Mouse (Mus musculus) liver, postnatal 0 days (tissue): Measurements from ENCODE around the gene Pi4kb. TPM values are rescaled to one million over a fixed set of nuclear protein-coding genes. Genes with fewer than 3 reads are reported as not detected.
A peak's percentile ranks its signal among the peaks of the same experiment; 100 is the strongest.
"Not testable (repeated sequence)": the region's sequence is repeated elsewhere in the genome, so short reads cannot be mapped to it uniquely, and the experiment has no call there.

Source experiments
- ATAC-seq: fragments of 200-750 bp; cut with Nextera tagmentation; 2 replicates; pipeline ENCODE4 v1.8.0; 2017; ENCODE audit warnings: mild to moderate bottlenecking, moderate library complexity
- DNase-seq: peaks from one replicate; pipeline ENCODE4 v3.0.0-alpha.2; 2016
- H3K27ac ChIP-seq: fragments of 300-500 bp; sonication (generic); 2 replicates; pipeline ENCODE4 v1.5.1; 2014; ENCODE audit warnings: antibody characterized with exemption, moderate library complexity, mild to moderate bottlenecking, low read depth
- H3K27me3 ChIP-seq: fragments of 300-500 bp; sonication (generic); 2 replicates; pipeline ENCODE4 v1.6.1; 2014; ENCODE audit warnings: low read length, control low read depth, mixed read lengths; ENCODE audit not compliant: insufficient read depth
- H3K36me3 ChIP-seq: fragments of 300-500 bp; sonication (generic); replicated peaks from 2 replicates; pipeline ENCODE4 v1.6.1; 2014; ENCODE audit warnings: mild to moderate bottlenecking, control low read depth, low read length, moderate library complexity, mixed read lengths; ENCODE audit not compliant: insufficient read depth
- H3K4me1 ChIP-seq: fragments of 300-500 bp; sonication (generic); 2 replicates; pipeline ENCODE4 v1.6.1; 2014; ENCODE audit warnings: antibody characterized with exemption, mild to moderate bottlenecking, control low read depth; ENCODE audit not compliant: insufficient read depth
- H3K4me2 ChIP-seq: fragments of 300-500 bp; sonication (generic); 2 replicates; pipeline ENCODE4 v1.6.1; 2014; ENCODE audit warnings: low read depth, mild to moderate bottlenecking, low read length, moderate library complexity, mixed read lengths
- H3K4me3 ChIP-seq: fragments of 300-500 bp; sonication (generic); 2 replicates; pipeline ENCODE4 v1.5.1; 2014; ENCODE audit warnings: low read depth, low read length
- H3K9ac ChIP-seq: fragments of 300-500 bp; sonication (generic); replicated peaks from 2 replicates; pipeline ENCODE4 v1.6.1; 2014; ENCODE audit warnings: mild to moderate bottlenecking, moderate library complexity
- H3K9me3 ChIP-seq: fragments of 300-500 bp; sonication (generic); 2 replicates; pipeline ENCODE4 v1.6.1; 2016; ENCODE audit warnings: mild to moderate bottlenecking, control low read depth, low read length, mixed read lengths
- CTCF ChIP-seq: sonication (generic); IDR thresholded peaks from 2 replicates; pipeline ENCODE4 v1.5.1; 2016; ENCODE audit warnings: antibody characterized with exemption, low read depth
- EP300 ChIP-seq: IDR thresholded peaks from 2 replicates; pipeline ENCODE4 v1.6.1; 2016; ENCODE audit warnings: antibody characterized with exemption, low read depth, mild to moderate bottlenecking
- WGBS: fragments of 180-500 bp; shearing (Covaris S2); extraction: QIAGEN DNeasy Blood & Tissue Kit; methylation state at CpG from one replicate; pipeline ENCODE4 v1.1.7; 2014; ENCODE audit not compliant: insufficient replicate concordance; 5-methylcytosine and 5-hydroxymethylcytosine counted together
- polyA plus RNA-seq: library from polyadenylated mRNA; unstranded; fragments of >200 nt; fragmentation: Nextera tagmentation; extraction: Ambion mirVana; gene quantifications from 2 replicates; pipeline ENCODE4 v1.2.1, GENCODE M21; 2015

Gene Pi4kb
- polyA plus RNA-seq, 1 experiment from 2014 or later, result 5.4 TPM

DNA sequence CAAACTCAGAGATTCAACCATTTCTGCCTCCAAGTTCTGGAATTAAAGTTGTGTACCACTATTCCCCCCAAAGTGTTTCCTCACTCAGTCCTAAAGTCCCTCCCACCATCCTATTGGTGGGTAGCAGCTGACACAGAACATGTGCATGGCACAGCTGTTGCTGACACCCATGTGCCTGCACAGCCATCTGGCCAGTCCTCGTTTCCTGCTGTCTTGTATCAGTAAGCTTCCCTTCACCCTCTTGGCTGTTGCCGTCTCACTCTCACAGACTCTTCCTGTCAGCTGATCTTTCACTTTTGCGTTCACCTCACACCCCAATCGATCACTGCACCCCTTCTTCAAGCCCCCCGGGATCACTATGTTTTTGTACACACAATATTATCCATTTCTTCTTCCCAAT, 53.2 kb downstream of the Pi4kb start:
- no peak overlapping the region for H3K4me3 ChIP-seq
- H3K4me1 ChIP-seq, result peaks cover 8% of the 10 kb centered on the region
- H3K27ac ChIP-seq, result no peak overlapping the region
- peaks cover 23% of the 10 kb centered on the region for H3K36me3 ChIP-seq
- DNase-seq (no peak), ATAC-seq (peak; percentile 48)
- no peak overlapping the region for H3K9ac ChIP-seq
- TF ChIP-seq CTCF (no peak), EP300 (no peak)
- WGBS, result 27% methylated on average over 5 of the region's 5 CpGs
- no peaks in the 10 kb centered on the region for H3K9me3 ChIP-seq
- H3K27me3 ChIP-seq, result no peaks in the 10 kb centered on the region
- H3K4me2 ChIP-seq, result no peak overlapping the region

DNA sequence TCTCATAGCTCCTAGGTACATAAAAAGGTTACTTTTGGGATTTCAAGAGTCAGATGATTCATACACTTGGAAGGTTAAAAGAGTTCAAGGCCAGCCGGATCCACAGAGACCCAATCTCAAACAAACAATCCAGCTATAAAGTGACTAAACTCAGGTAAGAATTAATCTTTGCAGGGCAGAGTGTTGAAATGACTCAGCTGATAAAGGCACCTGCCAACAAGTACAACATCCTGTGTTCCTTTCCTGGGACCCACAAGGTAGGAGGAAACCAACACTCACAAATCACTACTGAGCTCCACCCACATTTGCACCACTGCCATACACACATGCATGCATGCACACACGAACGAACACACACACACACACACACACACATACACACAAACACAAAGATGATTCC, 54.1 kb downstream of the Pi4kb start:
- Histone ChIP-seq H3K9me3 (no peaks in the 10 kb centered on the region), H3K4me2 (no peak overlapping the region), H3K27me3 (no peaks in the 10 kb centered on the region), H3K9ac (no peak overlapping the region), H3K4me3 (no peak overlapping the region), H3K36me3 (peaks cover 32% of the 10 kb centered on the region), H3K27ac (no peak overlapping the region), H3K4me1 (peaks cover 8% of the 10 kb centered on the region)
- DNase-seq (no peak), ATAC-seq (peak; percentile 14; the same call in 1 of the 2 replicates)
- 64% methylated on average over 3 of the region's 3 CpGs for WGBS
- no peak for TF ChIP-seq CTCF
- TF ChIP-seq EP300, result no peak

DNA sequence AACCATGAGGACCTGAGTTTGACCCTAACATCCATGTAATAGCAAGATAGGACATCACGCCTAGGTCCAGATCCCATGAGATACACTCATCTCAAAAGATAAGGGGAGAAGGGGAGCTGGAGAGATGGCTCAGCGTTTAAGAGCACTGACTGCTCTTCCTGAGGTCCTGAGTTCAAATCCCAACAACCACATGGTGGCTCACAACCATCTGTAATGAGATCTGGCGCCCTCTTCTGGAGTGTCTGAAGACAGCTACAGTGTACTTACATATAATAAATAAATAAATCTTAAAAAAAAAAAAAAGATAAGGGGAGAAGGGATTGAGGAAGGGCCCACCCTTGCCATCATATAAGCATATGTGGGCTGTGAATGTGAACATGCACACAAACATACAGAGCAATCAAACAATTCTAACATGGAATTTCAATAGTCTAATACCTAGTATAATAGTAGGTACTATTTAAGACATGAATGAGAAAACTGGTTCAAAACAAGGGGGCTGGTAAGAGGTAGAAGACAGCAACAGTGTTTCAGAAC, 54.8 kb downstream of the Pi4kb start:
- H3K36me3 ChIP-seq, result peaks cover 39% of the 10 kb centered on the region
- not testable (repeated sequence) for H3K27me3 ChIP-seq, H3K4me3 ChIP-seq, ATAC-seq, DNase-seq, H3K4me2 ChIP-seq, H3K9ac ChIP-seq, H3K27ac ChIP-seq, H3K9me3 ChIP-seq, H3K4me1 ChIP-seq
- 68% methylated on average over 3 of the region's 3 CpGs for WGBS
- peak; percentile 24; the same call in 1 of the 2 replicates for TF ChIP-seq CTCF

DNA sequence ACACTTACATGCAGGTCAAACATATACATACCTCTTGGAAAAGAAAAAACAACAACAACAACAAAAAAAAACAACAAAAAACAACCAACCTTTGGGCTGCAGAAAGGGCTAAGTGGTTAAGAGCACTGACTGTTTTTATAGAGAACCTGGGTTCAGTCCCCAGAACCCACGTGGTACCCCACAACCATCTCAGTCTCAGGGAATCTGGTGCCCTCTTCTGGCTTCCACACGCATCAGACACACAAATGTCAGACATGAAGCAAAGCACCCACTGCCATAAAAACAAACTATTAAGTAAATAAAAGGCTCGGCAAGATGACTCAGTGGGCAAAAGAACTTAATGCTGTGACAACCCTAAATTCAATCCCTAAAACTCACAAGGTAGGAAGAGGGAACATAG, 55.4 kb downstream of the Pi4kb start:
- ATAC-seq (no peak), DNase-seq (no peak)
- H3K4me2 ChIP-seq, result no peak overlapping the region
- no peak overlapping the region for H3K4me3 ChIP-seq
- H3K27me3 ChIP-seq, result no peaks in the 10 kb centered on the region
- peaks cover 45% of the 10 kb centered on the region for H3K36me3 ChIP-seq
- no peak overlapping the region for H3K27ac ChIP-seq
- H3K4me1 ChIP-seq, result peaks cover 5% of the 10 kb centered on the region
- TF ChIP-seq EP300 (no peak), CTCF (peak; percentile 44)
- WGBS, result 65% methylated on average over 3 of the region's 3 CpGs
- no peaks in the 10 kb centered on the region for H3K9me3 ChIP-seq
- no peak overlapping the region for H3K9ac ChIP-seq

DNA sequence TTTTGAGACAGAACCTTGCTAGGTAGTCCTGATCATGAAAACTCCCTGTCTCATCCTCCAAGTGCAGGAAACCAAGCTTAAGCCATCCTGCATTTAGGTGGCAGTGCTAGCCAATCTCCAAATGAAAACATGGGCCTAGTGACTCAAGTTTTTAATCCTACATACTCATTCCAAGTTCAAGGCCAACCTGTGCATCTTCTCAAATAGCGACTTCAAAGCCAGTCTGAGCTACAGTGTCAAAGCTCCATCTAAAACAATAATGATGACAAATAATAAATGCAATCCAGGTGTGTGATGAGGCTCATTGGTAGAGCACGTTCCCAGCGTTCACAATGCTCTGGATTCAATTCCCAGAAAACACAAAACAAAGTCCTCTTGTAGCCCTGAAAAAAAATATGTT, 67.1 kb downstream of the Pi4kb start:
- DNase-seq (no peak), ATAC-seq (no peak)
- Histone ChIP-seq H3K9me3 (no peaks in the 10 kb centered on the region), H3K27me3 (no peaks in the 10 kb centered on the region), H3K4me2 (peak overlapping the region; percentile 73), H3K36me3 (peaks cover 12% of the 10 kb centered on the region), H3K9ac (peak overlapping the region; percentile 84), H3K4me3 (peak overlapping the region; percentile 83), H3K4me1 (peaks cover 9% of the 10 kb centered on the region), H3K27ac (peak overlapping the region; percentile 76)
- TF ChIP-seq CTCF (no peak), EP300 (no peak)
- 14% methylated on average over 3 of the region's 3 CpGs for WGBS

DNA sequence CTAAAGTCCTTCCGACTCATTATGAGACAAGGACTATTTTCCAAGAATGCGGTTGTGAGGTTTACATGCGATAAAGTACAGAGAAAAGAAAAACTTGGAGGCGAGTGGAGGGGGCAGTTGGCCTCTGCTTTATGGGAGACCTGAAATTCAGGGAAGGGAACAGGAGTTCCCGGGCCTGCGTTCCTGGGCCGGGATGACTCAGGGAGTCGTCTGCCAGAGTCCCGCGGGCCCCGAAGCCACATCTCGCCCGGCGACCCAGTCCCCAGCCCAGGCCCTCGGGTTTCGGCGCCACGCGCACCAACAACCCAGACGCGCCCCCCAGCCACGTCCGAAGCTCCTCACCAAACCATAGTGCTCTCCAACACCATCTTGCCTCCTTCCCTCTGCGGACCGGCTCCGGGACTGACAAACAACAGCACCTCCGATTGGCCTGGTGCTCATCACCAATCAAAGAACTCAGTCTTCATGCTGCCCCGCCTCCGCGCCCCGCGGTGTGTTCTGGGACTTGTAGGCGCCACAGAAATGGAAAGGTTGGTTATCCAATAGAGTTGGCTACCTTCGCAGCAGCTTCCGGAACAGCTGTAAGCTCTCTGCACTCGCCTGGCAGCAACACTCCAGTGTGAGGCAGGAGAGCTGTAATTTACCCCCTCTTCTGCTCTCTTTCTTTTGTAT, 67.8 kb downstream of the Pi4kb start, which contains the start of gene Psmd4:
TSS of gene Psmd4 (minus strand) at position 449 of the 672 bp plus-strand sequence.
- peaks cover 7% of the 10 kb centered on the region; the same call in 1 of the 2 replicates for H3K36me3 ChIP-seq
- H3K4me3 ChIP-seq, result peak within 1 kb of the TSS; percentile 83
- TF ChIP-seq CTCF, result no peak
- TF ChIP-seq EP300, result peak; percentile 33; the same call in 1 of the 2 replicates
- H3K27me3 ChIP-seq, result no peaks in the 10 kb centered on the region
- H3K4me2 ChIP-seq, result peak within 1 kb of the TSS; percentile 73
- H3K9me3 ChIP-seq, result no peaks in the 10 kb centered on the region
- H3K9ac ChIP-seq, result peak within 1 kb of the TSS; percentile 84
- H3K27ac ChIP-seq, result peak within 1 kb of the TSS; percentile 76
- WGBS, result under 1% methylated on average over 35 of the region's 36 CpGs
- DNase-seq, result peak; percentile 99
- peak; percentile 97 for ATAC-seq
- H3K4me1 ChIP-seq, result peaks cover 9% of the 10 kb centered on the region
